Mouse (Mus musculus) Muller cell, postnatal 12 days (primary cell): ENCODE results near the gene Gtf2ird1.
A peak's percentile ranks its signal among the peaks of the same experiment; 100 is the strongest.
"Not testable (repeated sequence)": the region's sequence is repeated elsewhere in the genome, so short reads cannot be mapped to it uniquely, and the experiment has no call there.

Experiments used
- DNase-seq: peaks from one replicate; pipeline ENCODE4 v3.0.0-alpha.2; 2015; ENCODE audit errors: inconsistent ontology term

The Gtf2ird1 gene

DNA sequence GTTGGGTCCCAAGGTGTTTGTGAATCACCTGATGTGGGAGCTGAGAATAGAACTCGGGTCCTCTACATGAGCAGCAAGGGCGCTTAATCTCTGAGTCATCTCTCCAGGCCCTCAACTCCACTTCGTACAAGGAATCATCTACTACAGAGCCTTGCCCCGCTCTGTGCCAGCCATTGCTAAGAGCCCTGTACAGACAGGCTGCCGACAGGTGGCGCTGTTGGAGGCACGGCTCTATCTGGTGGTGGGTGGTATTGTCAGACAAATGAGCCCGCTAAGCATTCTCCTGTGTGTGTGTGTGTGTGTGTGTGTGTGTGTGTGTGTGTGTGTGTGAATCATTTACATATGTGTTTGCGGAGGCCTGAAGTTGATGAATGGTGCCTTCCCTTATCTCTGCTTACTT lies 111.1 kb downstream of the Gtf2ird1 start:
- DNase-seq: no peak

DNA sequence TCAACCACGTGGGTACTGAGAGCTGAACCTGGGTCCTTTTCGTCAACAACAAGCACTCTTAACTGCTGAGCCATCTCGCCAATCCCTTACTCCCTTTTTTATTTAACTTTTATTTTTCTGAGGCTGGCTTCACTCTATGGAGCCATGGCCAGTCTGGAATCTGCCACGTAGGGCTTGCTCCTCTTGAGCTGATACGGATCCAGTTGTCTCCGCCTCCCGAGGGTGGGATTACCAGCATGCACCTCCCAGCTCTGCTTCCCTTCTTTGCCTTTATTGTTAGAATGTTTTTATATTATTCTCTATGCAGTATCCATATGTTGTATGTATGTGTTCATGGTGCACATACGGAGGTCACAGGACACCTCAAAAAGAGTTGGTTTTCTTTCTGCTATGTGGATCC lies 112.4 kb downstream of the Gtf2ird1 start:
- no peak for DNase-seq

DNA sequence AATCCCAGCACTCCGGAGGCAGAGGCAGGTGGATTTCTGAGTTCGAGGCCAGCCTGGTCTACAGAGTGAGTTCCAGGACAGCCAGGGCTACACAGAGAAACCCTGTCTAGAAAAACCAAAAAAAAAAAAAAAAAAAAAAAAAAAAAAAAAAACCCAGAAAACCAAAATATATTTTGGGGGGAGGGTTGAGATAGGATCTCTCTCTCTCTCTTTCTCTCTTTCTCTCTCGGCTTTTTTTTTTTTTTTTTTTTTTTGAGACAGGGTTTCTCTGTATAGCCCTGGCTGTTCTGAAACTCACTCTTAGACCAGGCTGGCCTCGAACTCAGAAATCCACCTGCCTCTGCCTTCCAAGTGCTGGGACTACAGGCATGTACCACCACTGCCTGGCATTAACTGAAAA lies 113.0 kb downstream of the Gtf2ird1 start:
- not testable (repeated sequence) for DNase-seq

DNA sequence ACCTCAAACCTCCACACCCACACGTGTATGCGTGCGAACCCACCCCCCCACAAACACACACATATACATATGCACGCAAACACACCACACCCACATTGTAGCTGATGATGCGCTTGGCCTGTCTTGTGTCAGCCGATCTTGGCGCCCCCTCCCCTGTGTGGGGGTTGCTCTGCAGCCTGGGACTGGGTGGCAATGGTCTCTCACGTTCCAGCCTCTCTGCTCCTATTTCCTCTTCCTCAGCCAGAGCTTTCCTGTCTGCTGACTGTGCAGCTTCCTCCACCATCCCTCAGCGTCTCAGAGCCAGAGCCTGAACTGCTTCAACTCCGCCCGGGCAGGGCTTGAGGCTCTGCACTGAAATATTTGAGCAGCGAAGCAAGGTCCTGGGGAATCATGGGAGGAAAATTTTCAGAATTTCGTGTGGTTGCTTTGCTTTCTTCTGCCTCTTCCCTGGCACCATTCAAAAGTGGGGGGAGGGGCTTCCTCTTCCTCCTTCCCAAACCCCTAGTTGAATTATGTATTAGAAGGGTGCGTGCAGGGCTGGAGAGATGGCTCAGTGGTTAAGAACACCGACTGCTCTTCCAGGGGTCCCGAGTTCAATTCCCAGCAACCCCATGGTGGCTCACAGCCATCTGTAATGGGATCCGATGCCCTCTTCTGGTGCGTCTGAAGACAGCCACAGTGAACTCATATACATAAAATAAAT lies 113.9 kb downstream of the Gtf2ird1 start:
- DNase-seq: no peak

GRCm38 (mm10) chr5:134341721-134342120 lies 114.8 kb downstream of the Gtf2ird1 start:
- DNase-seq: no peak

DNA sequence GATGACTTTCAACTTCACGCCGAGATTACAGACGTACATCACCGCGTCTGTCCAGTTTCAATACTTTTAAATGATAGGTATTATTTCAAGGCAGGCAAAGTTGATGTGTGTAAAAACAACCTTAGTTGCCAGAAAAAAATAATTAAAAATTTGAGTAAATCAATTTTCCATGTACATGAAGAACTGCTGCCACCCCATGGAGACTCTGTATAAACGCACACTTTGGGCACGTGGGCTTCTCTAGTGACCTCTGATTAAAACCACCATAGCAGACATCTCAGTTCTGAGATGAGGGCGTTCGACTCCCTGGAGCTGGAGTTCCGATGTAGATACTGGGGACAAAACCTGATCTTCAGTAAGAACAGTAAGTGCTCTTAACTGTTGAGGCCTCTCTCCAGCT lies 115.2 kb downstream of the Gtf2ird1 start:
- DNase-seq: peak; percentile 26

GRCm38 (mm10) chr5:134340101-134340522 lies 116.4 kb downstream of the Gtf2ird1 start:
- no peak for DNase-seq

- not testable (repeated sequence) for DNase-seq
These were observed 119.5 kb downstream of the Gtf2ird1 start for GRCm38 (mm10) chr5:134337012-134337411.

- DNase-seq: no peak
These were observed 123.8 kb downstream of the Gtf2ird1 start for GRCm38 (mm10) chr5:134332743-134333142.

GRCm38 (mm10) chr5:134330082-134330481 lies 126.4 kb downstream of the Gtf2ird1 start:
- DNase-seq: no peak

DNA sequence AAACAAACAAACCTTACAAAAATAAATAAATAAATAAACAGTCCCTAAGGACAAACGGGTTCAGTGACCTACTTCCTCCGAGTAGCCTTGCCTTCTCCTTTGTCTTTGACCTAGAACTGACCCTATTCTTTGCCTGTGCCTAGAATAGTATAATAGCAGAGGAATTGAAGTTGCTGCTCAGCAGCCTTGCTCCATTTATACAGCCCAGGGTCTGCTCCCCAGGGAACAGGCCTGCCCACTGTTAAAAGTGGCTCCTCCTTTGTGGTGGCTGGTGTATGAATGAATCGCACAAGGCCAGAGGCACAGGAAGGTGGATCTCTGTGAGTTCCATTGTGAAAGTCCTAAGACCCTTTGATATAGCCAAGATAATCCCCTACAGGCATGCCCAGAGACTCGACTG lies 127.2 kb downstream of the Gtf2ird1 start:
- no peak for DNase-seq

DNA sequence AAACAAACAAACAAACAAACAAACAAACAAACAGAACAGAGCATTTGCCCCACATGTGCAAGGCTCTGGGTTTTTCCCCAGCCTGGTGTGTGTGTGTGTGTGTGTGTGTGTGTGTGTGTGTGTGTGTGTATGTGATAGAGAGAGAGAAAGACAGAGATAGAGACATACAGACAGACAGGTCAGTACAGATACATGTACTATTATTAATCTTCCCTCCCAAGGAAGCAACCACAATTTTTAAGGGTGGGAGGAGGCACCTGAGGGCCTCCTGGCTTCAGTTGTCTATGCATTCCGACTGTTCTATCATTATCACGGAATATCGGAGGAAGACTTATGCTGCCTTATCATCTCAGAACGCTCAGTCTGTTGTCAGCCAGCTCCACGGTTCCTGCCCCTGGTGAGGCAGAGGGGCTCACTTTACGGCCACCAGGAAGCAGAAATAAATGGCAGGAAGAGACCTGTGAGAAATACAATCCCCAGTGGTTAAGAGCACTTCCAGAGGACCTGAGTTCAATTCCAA lies 128.0 kb downstream of the Gtf2ird1 start:
- no peak for DNase-seq

DNA sequence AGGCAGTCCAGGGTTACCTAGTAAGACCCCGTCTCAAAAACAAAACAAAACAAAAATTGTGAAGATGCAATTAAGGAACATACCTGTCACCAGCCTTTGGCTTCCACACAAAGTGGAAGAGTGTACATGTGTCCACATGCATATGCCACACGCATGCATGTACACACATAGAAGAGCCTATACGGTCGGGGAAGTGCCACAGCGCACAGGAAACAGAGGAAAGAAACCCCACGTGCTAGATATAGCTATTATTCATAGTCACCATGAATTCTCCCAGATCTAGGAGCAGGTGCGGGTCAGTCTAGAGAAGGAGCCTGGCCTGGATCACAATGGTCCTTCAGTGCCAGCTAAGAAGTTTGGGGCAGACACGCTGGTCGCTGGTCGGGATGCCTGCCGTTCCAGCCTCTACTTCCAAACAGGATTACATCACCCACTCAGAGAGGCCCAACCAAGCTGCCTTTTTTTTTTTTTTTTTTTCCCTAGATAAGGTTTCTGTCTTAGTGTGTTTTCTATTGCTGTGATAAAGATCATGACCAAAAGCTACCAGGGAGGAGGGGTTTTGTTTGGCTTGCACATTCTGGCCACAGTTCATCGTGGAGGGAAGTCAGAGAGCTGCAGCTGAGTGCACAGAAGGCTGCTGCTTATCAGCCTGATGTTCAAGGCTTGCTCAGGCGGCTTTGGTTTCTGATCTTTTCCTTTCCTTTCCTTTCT lies 130.5 kb downstream of the Gtf2ird1 start:
- DNase-seq: no peak

DNA sequence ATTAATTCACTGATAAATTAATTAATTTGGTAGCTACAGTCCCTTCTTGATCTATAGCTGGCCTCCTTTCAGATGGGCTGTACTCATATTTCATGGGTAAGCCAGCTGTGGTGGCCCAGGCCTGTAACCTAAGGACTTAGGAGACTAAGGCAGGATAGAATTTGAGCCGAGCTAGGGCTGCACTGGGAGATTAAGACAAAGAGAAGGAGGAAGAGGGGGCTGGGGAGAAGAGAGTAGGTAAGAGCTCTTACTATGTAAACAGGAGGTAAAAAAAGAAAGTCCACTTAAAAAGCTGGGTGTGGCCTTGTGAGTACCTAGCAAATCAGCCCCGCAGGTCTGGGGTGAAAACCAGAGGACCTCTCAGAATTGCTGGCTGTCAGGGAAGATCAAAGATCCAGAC lies 132.6 kb downstream of the Gtf2ird1 start:
- no peak for DNase-seq

DNA sequence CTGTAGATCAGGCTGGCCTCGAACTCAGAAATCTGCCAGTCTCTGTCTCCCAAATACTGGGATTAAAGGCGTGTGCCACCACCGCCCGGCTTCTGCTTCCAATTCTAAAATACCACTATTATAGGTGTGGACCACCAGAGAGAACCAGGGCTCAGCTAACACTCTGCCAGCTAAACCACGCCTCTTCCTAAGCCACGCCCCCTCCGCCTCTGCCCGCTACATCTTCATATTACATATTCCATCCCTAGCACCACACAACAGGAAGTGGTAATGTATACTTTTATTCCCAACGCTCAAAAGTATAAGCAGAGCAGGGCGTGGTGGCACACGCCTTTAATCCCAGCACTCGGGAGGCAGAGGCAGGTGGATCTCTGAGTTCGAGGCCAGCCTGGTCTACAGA lies 133.2 kb downstream of the Gtf2ird1 start:
- DNase-seq: no peak

DNA sequence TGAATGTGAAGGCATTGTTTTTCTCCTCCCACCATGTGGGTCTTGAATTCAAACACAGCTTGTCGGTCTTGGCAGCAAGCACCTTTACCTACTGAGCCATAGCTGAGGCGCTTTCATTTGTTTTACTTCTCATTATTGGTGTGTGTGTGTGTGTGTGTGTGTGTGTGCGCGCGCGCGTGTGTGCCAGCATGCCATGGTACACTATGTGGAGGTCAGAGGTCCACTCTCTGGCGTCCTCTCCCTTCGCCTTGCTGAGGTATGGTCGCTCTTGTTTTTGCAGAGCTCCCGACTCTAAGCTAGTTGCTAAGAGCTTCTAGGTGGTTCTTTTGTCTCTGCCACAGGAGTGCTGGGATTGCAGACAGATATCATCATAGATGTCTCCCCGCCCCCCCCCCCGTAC lies 134.2 kb downstream of the Gtf2ird1 start:
- DNase-seq: no peak

DNA sequence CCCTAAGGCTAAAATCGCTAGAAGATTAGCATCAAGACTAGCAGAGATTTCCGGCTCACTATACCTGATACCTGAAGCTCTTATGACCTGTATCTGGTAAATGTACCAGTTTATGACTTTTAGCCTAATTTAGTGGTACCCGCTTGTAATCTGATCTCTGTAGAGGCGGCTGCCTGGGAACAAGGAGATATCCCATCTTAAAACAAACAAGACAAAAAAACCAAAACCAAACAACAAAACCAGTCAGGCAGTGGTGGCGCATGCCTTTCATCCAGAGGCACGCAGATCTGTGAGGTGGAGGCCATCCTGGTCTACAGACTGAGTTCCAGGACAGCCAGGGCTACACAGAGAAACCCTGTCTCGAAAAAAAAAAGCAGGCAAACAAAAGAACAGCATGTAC lies 134.8 kb downstream of the Gtf2ird1 start:
- DNase-seq: no peak

- peak; percentile 30 for DNase-seq
These were observed 137.6 kb downstream of the Gtf2ird1 start for GRCm38 (mm10) chr5:134318903-134319302.

- no peak for DNase-seq
These were observed 139.8 kb downstream of the Gtf2ird1 start for GRCm38 (mm10) chr5:134316721-134317120.

GRCm38 (mm10) chr5:134315623-134316350 lies 140.7 kb downstream of the Gtf2ird1 start:
- peak; percentile 86 for DNase-seq

GRCm38 (mm10) chr5:134314688-134315622 lies 141.6 kb downstream of the Gtf2ird1 start, which contains the start of gene Gtf2i:
Gtf2i (minus strand) TSS chr5:134314760.
- peak; percentile 98 for DNase-seq
